Mouse (Mus musculus) spleen, postnatal 14 days (tissue): ENCODE measurements around the gene Prkg2.

Source experiments
- DNase-seq, 2 experiments: peaks; one replicate each; pipeline ENCODE4 v3.0.0; 2021 to 2022; ENCODE audit warnings: low spot score in 2 of 2

Gene Prkg2

DNA sequence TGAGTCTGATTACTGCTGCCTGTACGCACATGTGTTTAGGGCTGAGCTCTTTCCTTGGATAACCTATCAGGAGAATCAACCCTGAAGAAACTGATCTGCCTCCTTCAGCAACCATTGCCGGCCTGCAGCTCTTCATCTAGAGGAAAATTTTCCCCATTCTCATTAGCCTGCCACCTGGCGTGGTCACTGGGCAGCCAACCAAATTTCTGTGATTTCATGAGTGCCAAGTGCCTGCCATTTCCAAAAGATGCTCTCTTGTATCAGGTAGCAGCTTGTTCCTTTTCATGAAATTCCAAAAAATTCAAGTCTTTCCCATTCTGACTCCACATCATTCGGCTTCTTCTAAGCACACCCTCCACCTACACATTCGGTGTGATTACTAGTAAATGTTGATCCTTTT is 136.2 kb downstream of the Prkg2 start:
- no peak for DNase-seq

DNA sequence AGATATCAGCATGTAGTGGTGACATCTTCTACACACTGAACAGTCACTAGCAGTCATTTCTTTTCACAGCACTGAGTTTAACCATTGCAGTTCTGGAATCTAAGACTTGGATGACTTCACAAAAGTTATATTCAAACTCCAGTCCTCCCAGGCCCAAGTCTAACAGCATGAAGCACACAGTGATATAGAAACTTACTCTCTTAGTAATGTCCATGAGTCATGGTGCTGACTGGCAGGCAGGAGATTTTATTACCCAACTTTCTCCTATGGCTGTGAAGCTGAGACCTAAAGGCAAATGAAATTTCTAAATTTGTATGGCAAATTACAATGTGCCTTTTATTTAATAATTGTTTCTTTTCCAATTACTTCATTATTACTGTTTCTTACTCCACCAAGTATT is 139.2 kb downstream of the Prkg2 start:
- no peak for DNase-seq

DNA sequence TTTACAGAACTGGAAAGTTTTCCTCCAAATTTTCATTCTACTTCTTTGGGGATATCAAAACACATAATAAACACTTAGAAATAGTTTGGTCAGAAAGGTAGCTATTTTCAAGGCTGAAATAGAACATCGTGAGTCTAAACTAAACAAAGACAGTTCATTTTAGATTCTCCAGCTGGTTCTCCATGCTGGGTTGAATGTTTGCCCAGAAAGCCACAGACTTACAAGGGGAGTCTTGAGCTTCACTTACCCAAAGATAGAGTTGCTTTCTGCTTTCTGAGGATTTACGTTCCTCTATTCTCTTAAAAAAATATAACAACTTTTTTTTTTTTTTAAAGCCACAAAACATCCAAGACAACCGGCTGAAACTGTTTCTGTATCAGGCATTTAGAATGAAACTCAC is 142.9 kb downstream of the Prkg2 start:
- DNase-seq = no peak

DNA sequence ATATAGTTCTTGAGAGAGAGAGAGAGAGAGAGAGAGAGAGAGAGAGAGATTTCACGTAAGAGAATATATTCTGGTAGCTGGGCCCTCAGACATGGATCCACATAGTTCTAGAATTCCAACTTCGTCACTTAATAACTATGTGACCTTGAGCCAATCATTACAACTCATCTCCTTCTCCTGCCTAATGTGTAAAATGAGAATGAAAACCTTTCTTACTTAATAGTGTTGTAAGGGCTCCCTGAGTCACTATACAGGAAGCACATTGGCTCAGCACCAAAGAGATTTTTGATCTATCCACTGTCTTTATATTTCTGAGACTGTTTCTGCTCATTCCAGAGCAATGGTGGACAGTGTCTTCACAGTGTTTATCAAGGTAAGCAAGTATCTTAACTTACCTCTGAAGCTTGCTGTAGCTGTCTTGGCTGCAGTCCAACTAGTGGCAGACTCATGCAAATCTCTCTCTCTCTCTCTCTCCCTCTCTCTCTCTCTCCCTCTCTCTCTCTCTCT is 146.6 kb downstream of the Prkg2 start:
- DNase-seq = no peak

DNA sequence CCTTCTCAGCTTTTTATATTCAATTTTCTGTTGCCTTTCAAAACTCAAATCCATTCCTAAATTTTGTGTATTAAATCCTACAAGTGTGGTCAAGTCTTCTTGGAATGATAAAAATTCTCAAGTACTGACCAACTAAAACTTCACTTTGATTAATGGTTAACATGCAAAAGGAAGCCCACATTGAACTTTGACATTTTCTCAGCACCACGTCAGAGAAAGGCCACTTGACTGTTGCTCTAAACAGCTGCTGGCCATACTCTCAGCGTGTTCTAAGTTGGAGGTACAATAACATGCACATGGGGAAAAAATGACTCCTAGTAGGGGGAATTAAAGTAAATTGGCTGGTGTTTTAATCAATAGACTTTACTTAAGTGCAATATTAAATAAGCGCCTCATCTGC is 155.1 kb downstream of the Prkg2 start:
- no peak for DNase-seq
